Mouse (Mus musculus) 416B (cell line): Measurements from ENCODE around the gene Atg2a.
A peak's percentile ranks its signal among the peaks of the same experiment; 100 is the strongest.

Source experiments
- DNase-seq: peaks from one replicate; pipeline ENCODE4 v3.0.0; 2011; ENCODE audit warnings: low read depth

Atg2a gene

DNA sequence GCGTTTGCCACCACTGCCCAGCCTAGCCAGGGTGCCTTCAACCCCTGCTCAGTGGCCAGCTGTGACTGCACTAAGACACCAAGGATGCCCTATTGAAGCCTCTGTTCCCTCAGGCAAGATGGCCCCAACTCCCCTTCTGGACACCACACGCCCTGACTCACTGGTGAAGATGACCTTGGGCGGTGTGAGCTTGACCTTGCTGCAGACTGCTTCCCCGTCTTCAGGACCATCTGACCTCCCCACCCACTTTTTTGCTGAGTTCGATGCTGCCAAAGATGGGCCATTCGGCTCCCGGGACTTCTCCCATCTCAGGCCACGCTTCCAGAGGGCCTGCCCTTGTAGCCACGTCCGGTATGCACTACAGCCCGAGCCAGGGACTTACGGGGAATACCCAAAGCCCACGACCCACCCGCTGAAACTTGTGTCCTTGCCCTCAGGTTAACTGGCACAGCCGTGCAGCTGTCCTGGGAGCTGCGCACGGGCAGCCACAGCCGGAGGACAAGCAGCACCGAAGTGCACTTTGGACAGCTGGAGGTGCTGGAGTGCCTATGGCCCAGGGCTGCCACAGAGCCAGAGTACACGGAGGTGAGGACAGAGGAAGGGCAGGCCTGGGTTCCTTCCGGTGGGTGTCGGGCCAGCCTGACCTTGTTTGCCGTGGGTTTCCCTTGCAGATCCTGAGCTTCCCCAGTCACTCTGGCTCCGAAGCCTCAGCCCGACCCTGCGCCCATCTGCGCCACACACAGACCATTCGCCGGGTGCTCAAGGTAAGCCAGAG is 6.2 kb downstream of the Atg2a start:
- no peak for DNase-seq

DNA sequence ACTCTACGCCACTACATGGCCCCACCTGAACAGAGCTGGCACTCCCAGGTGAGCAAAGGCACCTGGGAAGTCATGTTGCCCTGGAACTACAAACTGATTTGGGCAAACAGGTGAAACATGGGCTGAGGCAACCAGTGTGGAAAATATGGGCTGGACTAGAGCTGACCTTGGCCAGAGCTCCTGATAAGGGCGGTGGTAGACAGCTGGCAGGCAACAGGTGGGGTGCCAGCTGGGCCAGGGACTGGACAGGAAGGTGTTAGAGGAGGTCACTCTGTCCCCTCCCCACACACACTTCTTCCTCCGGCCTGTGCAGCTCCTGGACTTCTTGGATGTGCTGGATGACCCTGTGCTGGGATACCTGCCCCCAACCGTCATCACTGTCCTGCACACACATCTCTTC is 11.6 kb downstream of the Atg2a start:
- DNase-seq = no peak

DNA sequence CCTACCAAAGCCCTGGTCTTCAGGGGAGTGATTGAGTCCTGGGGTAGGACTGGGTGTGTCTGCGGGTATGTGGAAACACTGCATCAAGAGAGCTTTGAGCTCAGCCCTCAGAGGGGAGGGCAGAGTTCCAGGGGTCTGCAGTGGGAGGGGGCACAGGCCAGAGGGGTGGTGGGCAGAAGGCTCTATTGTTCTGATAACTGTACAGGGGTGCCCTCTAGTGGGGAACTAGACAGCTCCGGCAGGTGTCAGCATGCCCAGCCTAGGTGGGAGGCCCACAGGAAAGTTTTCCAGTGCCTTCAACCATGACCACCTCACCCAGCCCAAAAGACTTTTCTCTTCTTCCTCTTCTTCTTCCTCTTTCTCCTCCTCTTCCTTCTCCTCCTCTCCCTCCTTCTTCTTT is 19.0 kb downstream of the Atg2a start:
- DNase-seq = peak; percentile 38

DNA sequence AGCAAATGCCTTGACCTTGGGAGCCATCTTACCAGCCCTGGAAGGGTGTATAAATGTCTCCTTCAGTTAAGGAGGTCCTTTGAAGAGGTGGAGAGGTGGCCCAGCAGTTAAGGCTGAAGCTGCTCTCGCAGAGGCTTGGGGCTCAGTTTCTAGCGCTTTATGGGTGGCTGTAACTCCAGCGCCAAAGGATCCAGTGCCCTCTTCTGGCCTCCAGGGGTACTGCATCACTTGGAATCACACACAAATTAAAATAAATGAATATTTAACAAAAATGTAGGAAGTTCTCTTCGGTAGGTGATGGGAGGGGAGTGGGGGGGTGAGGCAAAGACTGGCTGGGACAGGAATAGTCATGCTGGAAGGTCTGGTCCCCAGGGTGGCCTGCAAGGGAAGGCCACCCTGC is 19.5 kb downstream of the Atg2a start:
- no peak for DNase-seq

DNA sequence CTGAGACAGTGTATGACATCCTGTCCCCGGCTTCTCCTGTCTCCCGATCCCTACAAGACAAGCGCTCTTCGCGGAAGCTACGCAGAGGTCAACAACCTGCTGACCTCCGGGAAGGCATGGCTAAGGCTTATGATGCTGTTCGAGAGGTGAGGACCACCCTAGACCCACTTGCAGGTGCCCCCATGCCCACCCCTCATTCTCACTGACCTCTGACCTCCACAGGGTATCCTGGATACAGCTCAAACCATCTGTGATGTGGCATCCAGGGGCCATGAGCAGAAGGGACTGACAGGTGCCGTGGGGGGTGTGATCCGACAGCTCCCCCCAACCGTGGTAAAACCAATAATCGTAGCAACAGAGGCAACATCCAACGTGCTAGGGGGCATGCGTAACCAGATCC is 19.9 kb downstream of the Atg2a start:
- no peak for DNase-seq

DNA sequence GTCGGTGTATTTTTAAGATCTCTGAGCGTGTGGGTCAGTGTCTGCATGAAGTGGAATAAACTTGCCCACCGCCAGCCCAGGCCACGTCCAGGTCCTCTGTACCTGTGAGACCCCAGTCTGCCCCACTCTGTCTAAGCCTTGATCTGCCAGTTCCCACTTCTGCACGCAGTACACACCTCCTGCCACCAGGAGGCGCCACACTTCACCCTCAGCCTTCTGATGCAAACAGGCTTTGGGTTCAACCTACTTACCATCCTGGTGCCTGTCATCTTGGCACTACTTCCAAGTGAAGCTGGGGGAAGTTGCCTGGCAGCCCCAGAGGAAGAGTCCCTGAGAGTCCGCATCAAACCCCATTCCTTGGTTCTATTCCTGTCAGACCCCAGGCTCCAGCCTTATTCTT is 20.8 kb downstream of the Atg2a start:
- peak; percentile 76 for DNase-seq

DNA sequence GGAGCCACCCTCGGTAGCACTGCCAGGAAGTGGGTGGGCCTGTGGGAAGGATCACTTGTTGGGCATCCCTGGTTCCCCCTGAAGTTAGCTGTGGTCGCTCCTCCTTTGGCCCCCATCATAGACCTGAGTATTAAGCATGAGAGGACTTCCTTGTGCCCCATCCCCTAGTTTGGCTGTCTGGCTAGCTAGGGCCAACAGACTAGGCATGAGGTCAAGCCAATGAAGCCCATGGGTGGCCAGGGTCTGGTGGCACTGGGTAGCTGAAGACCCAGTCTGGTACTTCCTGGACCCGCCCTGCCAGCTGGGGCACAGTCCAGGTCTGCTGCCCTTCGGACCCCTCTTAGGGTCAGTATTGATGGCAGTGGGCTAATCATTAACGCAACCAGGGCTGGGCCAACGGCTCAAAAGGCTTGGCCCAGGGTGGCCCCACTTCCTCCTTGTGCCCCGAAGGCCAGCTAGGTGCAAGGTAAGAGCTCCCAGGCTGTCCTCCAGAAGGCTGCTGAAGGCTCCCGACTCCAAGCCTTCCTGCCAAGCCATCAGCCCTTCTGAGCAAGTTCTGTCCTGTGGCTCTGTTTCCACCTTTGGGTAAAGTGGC is 21.5 kb downstream of the Atg2a start:
- DNase-seq = no peak

DNA sequence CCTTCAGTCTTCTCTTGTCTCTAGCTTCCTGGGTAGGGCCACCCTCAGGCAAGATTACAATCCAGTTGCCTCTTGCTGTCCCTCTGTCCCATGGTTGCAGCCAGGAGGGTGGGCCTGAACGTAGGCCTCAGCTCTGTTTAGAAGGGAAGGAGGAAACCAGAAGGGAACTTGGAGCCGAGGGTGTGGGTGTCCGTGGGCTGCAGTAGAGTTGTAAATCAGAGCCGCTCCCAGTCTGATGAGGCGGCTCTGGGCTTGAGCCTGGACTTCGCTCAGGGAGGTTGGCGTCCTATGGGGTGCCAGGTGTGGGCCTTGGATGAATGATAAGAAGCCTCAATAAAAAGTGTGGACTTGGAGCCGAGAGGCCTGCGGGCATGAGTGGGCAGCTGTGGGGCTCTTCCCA is 22.7 kb downstream of the Atg2a start:
- DNase-seq = no peak

DNA sequence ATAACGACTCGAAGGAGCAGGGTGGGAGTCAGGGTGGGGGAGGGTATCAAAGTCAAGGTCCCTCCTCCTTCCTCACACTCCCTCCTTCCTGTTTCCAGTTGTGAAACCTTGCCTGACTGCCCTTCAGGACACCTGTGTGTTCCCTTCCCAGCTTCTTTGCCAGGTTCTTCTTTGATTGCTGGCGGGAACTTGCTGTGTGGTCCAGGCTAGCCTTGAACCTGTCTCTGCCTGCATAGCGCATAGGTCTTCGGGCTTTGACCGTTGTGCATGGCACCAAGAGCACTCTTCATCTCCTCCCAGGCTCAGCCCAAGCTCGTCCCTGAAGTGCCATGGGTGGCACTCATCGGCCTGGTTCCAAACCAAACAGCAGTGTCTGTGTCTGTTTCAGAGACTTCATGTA is 23.5 kb downstream of the Atg2a start:
- DNase-seq = no peak

DNA sequence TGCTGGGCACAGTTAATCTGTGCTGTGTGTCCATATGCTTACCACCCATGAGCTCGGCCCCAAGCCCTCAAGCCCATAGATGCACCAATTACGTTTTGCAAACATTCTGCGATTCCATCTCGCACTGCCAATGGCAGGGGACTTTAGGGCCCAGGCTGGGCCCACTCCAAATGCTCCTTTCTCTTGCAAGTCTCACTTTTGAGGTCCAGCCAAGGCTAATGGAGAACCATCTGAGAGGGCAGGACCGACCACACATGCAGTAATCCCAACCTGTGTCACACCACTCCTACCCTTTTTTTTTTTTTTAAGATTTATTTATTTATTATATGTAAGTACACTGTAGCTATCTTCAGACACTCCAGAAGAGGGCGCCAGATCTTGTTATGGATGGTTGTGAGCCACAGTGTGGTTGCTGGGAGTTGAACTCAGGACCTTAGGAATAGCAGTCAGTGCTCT is 24.3 kb downstream of the Atg2a start:
- DNase-seq = no peak

DNA sequence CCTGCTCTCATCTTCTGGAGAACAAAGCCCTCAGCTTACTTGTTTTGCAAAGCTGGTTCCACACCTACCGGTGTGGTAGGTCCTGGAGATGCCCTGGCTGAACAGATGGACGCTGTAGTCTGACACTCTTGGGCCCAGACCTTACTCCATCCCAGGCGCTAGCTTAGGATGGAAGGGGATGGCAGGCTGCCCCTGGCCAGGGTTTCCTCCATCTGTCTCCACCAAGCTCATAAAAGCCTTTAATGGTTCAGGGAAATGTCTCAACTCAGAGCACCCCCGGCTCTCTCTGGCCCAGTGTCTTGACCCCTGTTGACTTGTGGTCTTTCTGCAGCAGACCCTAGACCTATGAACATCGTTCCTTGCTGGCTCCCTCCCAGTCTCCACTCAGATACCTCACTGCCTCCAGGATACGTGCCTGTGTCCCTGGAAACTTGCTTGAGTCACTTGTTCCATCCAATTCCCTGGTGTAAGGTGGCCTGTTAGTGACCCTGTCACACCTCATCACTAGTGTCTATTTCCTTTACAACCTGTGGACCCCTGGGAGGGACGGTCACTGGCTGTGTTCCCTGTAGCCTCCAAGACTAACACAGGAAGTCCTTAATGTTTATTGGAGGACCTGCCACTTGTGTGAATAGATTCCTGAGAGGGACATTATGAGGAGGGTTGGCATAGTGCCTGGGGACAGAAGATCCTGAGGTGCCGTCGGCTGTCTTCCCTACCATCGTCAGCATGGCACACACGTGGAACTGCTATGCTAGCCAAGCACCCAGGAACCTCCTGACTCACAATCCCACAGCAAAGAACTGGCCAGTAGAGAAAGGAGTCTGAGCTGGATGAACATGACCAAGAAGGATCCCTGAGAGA is 26.1 kb downstream of the Atg2a start:
- DNase-seq = no peak

DNA sequence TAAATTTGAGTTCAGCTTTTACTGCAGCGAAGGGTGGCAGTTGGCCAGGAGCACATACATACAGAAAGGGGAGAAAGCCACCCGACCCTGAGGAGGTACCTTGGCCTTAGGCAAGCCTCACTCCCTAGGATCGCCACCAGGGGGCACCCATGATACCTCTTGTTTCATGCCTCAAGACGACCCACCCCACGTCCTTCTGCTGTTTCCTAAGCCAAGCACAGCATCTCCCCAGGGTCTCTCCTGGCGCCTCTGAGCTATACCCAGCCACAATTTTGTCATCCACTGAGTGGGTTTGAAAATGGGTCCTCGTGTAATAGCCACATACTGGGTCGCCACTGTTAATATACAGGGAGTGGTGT is 26.7 kb downstream of the Atg2a start:
- peak; percentile 93 for DNase-seq

DNA sequence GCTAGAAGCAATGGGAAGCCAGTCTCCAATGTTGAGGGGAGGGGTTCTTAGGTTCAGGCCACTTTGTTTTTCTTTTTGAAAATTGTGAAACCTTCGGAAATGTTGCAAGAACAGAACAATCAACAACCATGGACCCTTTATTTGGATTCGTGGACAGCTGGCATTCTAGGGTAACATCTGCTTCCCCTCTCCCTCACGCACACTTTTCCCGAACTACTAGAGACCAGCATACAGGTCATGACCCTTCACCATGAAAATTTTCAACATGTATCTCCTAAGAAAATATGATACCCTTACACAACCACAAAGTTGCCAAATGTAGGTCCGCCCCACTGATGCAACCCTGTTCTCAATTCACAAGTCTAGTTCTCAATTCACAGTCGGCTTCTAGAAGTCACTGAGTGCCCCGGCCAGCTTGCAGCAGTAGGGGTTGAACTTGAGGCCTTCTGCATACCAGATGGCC is 27.2 kb downstream of the Atg2a start:
- DNase-seq = peak; percentile 91

DNA sequence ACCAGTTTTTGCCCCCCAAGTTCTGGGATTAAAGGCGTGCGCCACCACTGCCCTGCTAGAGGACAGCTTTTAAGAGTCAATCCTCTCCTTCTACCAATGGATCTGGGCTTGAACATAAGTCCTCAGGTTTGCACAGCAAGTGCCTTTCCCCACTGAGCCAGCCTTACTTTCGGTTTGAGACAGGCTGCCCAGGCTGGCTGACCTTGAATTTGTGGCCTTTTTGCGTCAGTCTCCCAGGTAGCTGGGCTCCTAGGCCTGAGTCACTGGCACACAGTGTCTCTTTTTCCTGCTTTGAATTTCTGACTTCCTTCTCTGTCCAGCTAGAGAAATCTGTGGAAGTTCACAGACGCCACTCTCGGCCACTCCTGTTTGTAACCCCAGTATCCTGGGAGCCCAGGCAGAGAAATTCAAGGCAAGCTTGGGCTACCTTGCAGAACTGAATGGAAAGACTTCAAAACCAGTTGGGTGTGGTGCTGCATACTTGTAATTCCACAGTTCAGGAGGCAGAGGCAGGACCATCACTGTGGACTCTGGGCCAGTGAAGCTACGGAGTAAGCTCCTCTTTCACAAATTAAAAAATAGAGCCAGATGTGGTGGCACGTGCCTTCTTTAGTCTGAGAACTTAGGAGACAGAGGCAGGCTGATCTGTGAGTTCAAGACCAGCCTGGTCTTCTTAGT is 28.5 kb downstream of the Atg2a start:
- peak; percentile 74 for DNase-seq

DNA sequence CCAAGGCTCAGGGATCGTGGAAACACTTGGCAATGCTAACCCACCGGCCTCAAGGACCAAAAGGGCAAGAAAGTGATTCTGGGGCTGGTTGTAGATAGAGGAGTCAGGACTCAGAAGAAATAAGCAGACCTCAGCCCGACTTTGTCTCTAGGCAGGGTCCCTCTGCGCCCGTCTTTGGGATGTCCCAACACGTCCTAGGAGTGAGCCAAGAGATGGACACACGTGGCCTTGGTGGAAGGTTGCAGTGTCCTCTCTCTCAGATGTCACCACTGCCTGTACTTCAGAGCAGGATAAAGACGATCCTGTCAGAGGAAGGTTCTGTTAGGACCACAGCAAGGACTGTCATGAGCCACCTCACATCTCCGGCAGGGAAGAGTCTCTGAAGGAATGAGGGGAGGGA is 29.2 kb downstream of the Atg2a start:
- DNase-seq = no peak

DNA sequence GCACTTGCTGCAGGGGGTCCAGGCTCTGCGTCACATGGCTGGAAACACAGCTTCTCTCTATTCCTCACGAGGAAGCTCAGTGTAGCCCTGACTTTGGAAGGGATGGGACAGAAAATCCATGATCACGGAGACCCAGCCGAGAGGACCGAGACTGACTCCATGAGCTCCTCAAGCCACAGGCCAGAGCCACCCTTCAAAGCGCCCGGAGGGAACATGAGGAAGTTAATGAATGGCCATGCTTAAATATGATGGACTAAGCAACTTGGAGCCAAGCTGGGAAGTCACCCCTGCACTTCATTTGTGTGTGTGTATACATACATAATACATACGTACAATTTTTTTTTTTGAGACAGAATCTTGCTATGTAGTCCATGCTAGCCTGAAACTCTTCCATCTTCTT is 29.7 kb downstream of the Atg2a start:
- DNase-seq = no peak

DNA sequence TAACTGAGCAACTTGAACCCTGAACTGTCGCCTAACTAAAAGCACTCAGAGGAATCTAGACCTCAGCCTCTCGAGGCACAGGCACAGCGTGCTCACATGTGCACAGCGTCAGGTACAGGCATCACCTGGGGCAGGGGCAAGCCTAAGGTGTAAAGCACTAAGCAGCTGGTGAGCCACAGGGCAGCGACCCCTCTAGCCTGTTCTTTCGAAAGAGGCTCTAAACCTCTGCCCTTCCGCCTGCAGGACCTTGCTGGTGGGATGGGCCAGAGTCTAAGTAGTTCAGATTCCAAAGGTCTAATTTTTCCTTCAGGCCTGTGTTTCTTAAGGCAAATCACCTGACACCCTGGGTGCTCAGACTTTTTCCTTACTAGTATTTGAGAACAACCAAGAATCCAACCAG is 30.6 kb downstream of the Atg2a start:
- no peak for DNase-seq

DNA sequence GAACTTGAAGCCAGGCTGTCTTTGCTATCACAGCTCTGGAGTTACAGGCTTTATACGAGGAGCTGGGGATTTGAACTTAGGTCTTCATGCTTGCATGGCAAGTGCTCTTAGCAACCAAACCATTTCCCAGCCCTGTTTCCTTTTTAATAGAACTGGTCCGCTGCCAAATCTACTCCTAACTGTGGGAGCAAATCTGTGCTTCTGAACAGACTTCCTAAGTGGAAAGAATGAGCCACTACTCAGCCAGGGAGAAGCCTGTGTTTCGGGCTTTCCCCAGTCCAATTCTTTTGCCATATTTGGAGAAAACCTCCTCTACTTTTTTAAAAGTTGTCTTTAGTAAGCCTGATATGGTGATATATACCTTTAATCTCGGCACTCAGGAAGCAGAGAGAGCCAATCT is 31.3 kb downstream of the Atg2a start:
- DNase-seq = no peak

DNA sequence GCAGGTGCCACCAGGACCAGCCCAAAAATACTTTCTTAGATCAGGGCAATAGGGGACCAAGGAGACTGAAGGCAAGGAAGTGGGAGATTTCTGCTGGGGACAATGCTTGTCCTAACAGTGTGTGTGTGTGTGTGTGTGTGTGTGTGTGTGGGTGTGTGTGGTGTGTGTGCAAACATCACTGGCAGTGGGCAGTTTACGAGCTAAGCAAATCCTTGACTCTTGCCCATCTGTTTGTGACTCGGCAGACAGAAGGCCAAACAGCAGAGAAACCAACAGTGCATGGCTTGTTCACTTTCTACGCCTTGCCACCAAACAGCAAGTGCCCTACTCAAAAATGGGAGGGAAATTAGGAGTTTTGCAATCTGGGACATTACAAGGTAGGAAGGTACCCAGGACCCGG is 32.1 kb downstream of the Atg2a start:
- DNase-seq = no peak

DNA sequence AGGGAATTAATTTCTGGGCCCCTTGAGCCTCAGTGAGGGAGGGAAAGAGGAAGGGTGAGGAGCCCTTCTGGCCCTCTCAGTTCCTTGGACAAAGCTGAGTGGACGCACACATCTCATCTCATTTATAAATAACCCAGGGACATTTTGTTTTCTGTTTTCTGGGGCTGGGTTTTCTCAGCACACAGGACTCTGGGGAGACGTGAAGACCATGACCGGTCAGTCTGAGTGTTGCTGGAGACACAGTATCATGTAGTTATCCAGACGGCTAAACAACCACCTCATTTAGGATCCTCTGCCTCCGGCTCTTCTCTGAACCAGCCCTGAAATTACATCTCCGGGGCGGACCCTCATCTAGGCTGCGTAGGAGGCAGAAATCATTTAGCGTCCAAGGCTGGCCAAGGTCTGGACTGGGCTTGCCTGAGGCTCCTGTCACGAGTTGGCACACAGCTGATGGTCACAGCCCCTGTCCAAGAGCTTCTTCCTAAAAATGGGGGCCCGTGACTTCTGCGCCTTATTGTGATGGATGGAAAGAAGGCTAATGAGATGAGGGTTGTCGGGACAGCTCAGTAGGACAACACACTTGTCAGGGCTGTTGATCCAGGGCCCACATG is 32.6 kb downstream of the Atg2a start:
- DNase-seq = no peak

DNA sequence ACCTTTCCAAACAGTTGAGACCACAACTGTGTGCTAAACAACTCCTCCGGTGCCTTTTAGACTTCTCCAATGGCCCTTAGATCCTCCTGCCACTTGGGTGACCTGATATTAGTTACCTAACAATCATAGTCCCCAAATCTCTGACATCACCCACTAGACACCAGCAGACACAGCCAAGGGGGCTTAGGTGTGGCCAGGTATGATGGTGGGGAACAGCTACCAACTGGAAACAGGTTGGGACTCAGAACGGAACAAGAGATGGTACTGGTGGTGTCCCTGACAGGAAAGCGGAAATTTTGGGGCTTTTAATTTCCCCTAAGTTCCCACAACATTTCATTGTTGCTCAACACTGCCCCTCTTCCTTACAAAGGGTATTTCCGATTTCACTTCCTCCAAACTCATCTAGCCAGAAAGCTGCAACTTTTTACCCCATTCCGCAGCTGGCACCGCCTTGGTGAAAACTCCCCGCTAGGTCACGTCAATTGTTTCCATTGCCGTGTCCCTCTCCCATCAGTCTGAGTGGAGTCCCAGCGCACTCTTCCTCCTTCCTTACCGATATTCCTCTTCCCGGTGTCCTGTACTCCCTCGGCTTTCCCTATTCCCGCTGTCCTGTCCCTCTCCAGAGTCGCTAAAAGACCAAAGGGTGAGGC is 34.4 kb downstream of the Atg2a start:
- peak; percentile 82 for DNase-seq
